Mouse (Mus musculus) inflammation-experienced regulatory T-cells, adult 6 months (primary cell): ENCODE measurements around the gene Mknk2. TPM values are rescaled to one million over a fixed set of nuclear protein-coding genes. Genes with fewer than 3 reads are reported as not detected.
A peak's percentile ranks its signal among the peaks of the same experiment; 100 is the strongest.

Source experiments
- ATAC-seq: one replicate; pipeline ENCODE4 v1.8.0; 2017
- polyA plus RNA-seq, 3 experiments: library from polyadenylated mRNA; unstranded; fragments of 100-300 nt; shearing (Covaris generic); gene quantifications; one replicate each; pipeline ENCODE4 v1.2.1; 2017

The Mknk2 gene
- polyA plus RNA-seq, 3 experiments from 2014 or later, result 50.3 to 61.4 (median 50.9) TPM

GRCm38 (mm10) chr10:80692249-80693165 lies 14.6 kb upstream of the Mknk2 start:
- no peak for ATAC-seq

- ATAC-seq, result peak; percentile 49
Observed at GRCm38 (mm10) chr10:80687850-80688249, 9.9 kb upstream of the Mknk2 start.

GRCm38 (mm10) chr10:80686617-80687016 lies 8.7 kb upstream of the Mknk2 start:
- no peak for ATAC-seq

- no peak for ATAC-seq
Observed at GRCm38 (mm10) chr10:80684984-80685383, 7.1 kb upstream of the Mknk2 start.

GRCm38 (mm10) chr10:80684214-80684613 lies 6.3 kb upstream of the Mknk2 start:
- peak; percentile 53 for ATAC-seq

- ATAC-seq, result no peak
Observed at GRCm38 (mm10) chr10:80683647-80684046, 5.7 kb upstream of the Mknk2 start.

- peak; percentile 42 for ATAC-seq
Observed at GRCm38 (mm10) chr10:80682003-80682402, 4.1 kb upstream of the Mknk2 start.

GRCm38 (mm10) chr10:80680260-80680696 lies 2.4 kb upstream of the Mknk2 start:
- ATAC-seq, result no peak

GRCm38 (mm10) chr10:80679556-80680259 lies 1.8 kb upstream of the Mknk2 start:
- no peak for ATAC-seq

- no peak for ATAC-seq
Observed at GRCm38 (mm10) chr10:80678601-80679377, 877 bp upstream of the Mknk2 start.

GRCm38 (mm10) chr10:80677128-80677875 lies 610 bp downstream of the Mknk2 start:
- peak; percentile 28 for ATAC-seq

- ATAC-seq, result peak; percentile 73
Observed at GRCm38 (mm10) chr10:80676198-80676928, 1.5 kb downstream of the Mknk2 start.

- no peak for ATAC-seq
Observed at GRCm38 (mm10) chr10:80675405-80676197, 2.3 kb downstream of the Mknk2 start.

GRCm38 (mm10) chr10:80674851-80675404 lies 3.0 kb downstream of the Mknk2 start:
- no peak for ATAC-seq

GRCm38 (mm10) chr10:80674161-80674711 lies 3.7 kb downstream of the Mknk2 start:
- no peak for ATAC-seq

GRCm38 (mm10) chr10:80673690-80674089 lies 4.2 kb downstream of the Mknk2 start:
- no peak for ATAC-seq

- no peak for ATAC-seq
Observed at GRCm38 (mm10) chr10:80671936-80672690, 5.8 kb downstream of the Mknk2 start.

GRCm38 (mm10) chr10:80671251-80671650 lies 6.7 kb downstream of the Mknk2 start:
- no peak for ATAC-seq

GRCm38 (mm10) chr10:80670531-80670930 lies 7.4 kb downstream of the Mknk2 start:
- ATAC-seq, result no peak
